Mouse (Mus musculus): ENCODE data around the gene Wfdc5. TPM values are rescaled to one million over a fixed set of nuclear protein-coding genes. Genes with fewer than 3 reads are reported as not detected.

The Wfdc5 gene
- polyA plus RNA-seq, 1 experiment from 2014 or later, result not detected

GRCm38 (mm10) chr2:164146556-164146955 lies 36.0 kb downstream of the Wfdc5 start:
- 95% methylated on average over 12 of the region's 12 CpGs for WGBS
- H3K9ac ChIP-seq (replicated peaks), result no peak overlapping the region
- peaks cover 3% of the 10 kb centered on the region; the same call in 1 of the 2 replicates for H3K36me3 ChIP-seq
- H3K4me1 ChIP-seq, result peaks cover 10% of the 10 kb centered on the region; the same call in 1 of the 2 replicates
- H3K27me3 ChIP-seq (replicated peaks), result no peaks in the 10 kb centered on the region
- H3K27ac ChIP-seq (replicated peaks), result no peak overlapping the region
- no peaks in the 10 kb centered on the region for H3K9me3 ChIP-seq (replicated peaks)
- no peak overlapping the region for H3K4me3 ChIP-seq (replicated peaks)
- no peak for ATAC-seq (ENCODE audit: low FRiP score)
- no peak overlapping the region for H3K4me2 ChIP-seq

GRCm38 (mm10) chr2:164144541-164144940 lies 38.0 kb downstream of the Wfdc5 start:
- H3K4me2 ChIP-seq, result no peak overlapping the region
- H3K9ac ChIP-seq (replicated peaks), result no peak overlapping the region
- H3K27me3 ChIP-seq (replicated peaks), result no peaks in the 10 kb centered on the region
- H3K27ac ChIP-seq (replicated peaks), result no peak overlapping the region
- no peak for ATAC-seq (ENCODE audit: low FRiP score)
- H3K4me3 ChIP-seq (replicated peaks), result no peak overlapping the region
- H3K9me3 ChIP-seq (replicated peaks), result no peaks in the 10 kb centered on the region
- no peaks in the 10 kb centered on the region for H3K36me3 ChIP-seq
- WGBS, result 81% methylated on average over 10 of the region's 10 CpGs
- peaks cover 10% of the 10 kb centered on the region; the same call in 1 of the 2 replicates for H3K4me1 ChIP-seq

- no peak overlapping the region for H3K27ac ChIP-seq (replicated peaks)
- H3K9ac ChIP-seq (replicated peaks), result no peak overlapping the region
- no peaks in the 10 kb centered on the region for H3K9me3 ChIP-seq (replicated peaks)
- WGBS, result 49% methylated on average over 6 of the region's 6 CpGs
- peaks cover 10% of the 10 kb centered on the region; the same call in 1 of the 2 replicates for H3K4me1 ChIP-seq
- no peak for ATAC-seq (ENCODE audit: low FRiP score)
- H3K27me3 ChIP-seq (replicated peaks), result no peaks in the 10 kb centered on the region
- no peak overlapping the region for H3K4me3 ChIP-seq (replicated peaks)
- no peak overlapping the region for H3K4me2 ChIP-seq
- no peaks in the 10 kb centered on the region for H3K36me3 ChIP-seq
These were observed 38.5 kb downstream of the Wfdc5 start for GRCm38 (mm10) chr2:164144025-164144424.

GRCm38 (mm10) chr2:164142021-164142420 lies 40.5 kb downstream of the Wfdc5 start:
- Histone ChIP-seq H3K9me3 (replicated peaks) (no peaks in the 10 kb centered on the region), H3K4me3 (replicated peaks) (no peak overlapping the region), H3K27me3 (replicated peaks) (no peaks in the 10 kb centered on the region), H3K9ac (replicated peaks) (no peak overlapping the region), H3K4me1 (peaks cover 18% of the 10 kb centered on the region; the same call in 1 of the 2 replicates), H3K4me2 (no peak overlapping the region), H3K27ac (replicated peaks) (peak overlapping the region; percentile 46), H3K36me3 (no peaks in the 10 kb centered on the region)
- ATAC-seq (ENCODE audit: low FRiP score), result no peak
- 45% methylated on average over 10 of the region's 10 CpGs for WGBS

- 53% methylated on average over 6 of the region's 6 CpGs for WGBS
- ATAC-seq (ENCODE audit: low FRiP score), result no peak
- Histone ChIP-seq H3K27ac (replicated peaks) (no peak overlapping the region), H3K4me2 (no peak overlapping the region), H3K27me3 (replicated peaks) (no peaks in the 10 kb centered on the region), H3K4me1 (peaks cover 29% of the 10 kb centered on the region; the same call in 1 of the 2 replicates), H3K9me3 (replicated peaks) (no peaks in the 10 kb centered on the region), H3K4me3 (replicated peaks) (no peak overlapping the region), H3K36me3 (peaks cover 2% of the 10 kb centered on the region; the same call in 1 of the 2 replicates), H3K9ac (replicated peaks) (no peak overlapping the region)
These were observed 44.8 kb downstream of the Wfdc5 start for GRCm38 (mm10) chr2:164137754-164138153.

- H3K4me2 ChIP-seq, result no peak overlapping the region
- H3K4me3 ChIP-seq (replicated peaks), result no peak overlapping the region
- no peaks in the 10 kb centered on the region for H3K9me3 ChIP-seq (replicated peaks)
- peaks cover 5% of the 10 kb centered on the region for H3K36me3 ChIP-seq
- H3K4me1 ChIP-seq, result peaks cover 22% of the 10 kb centered on the region; the same call in 1 of the 2 replicates
- H3K9ac ChIP-seq (replicated peaks), result no peak overlapping the region
- no peak overlapping the region for H3K27ac ChIP-seq (replicated peaks)
- no peaks in the 10 kb centered on the region for H3K27me3 ChIP-seq (replicated peaks)
- WGBS, result 30% methylated on average over 2 of the region's 2 CpGs
- no peak for ATAC-seq (ENCODE audit: low FRiP score)
These were observed 46.1 kb downstream of the Wfdc5 start for GRCm38 (mm10) chr2:164136393-164136792.

GRCm38 (mm10) chr2:164135367-164135766 lies 47.2 kb downstream of the Wfdc5 start:
- no peak overlapping the region for H3K4me2 ChIP-seq
- H3K27ac ChIP-seq (replicated peaks), result no peak overlapping the region
- no peak overlapping the region for H3K4me3 ChIP-seq (replicated peaks)
- no peak for ATAC-seq (ENCODE audit: low FRiP score)
- H3K9me3 ChIP-seq (replicated peaks), result no peaks in the 10 kb centered on the region
- no peak overlapping the region for H3K9ac ChIP-seq (replicated peaks)
- peaks cover 22% of the 10 kb centered on the region; the same call in 1 of the 2 replicates for H3K4me1 ChIP-seq
- no peaks in the 10 kb centered on the region for H3K27me3 ChIP-seq (replicated peaks)
- WGBS, result 69% methylated on average over 1 of the region's 1 CpGs
- H3K36me3 ChIP-seq, result peaks cover 10% of the 10 kb centered on the region

GRCm38 (mm10) chr2:164134563-164134962 lies 48.0 kb downstream of the Wfdc5 start:
- Histone ChIP-seq H3K4me1 (peaks cover 22% of the 10 kb centered on the region; the same call in 1 of the 2 replicates), H3K36me3 (peaks cover 10% of the 10 kb centered on the region), H3K9me3 (replicated peaks) (no peaks in the 10 kb centered on the region), H3K27ac (replicated peaks) (no peak overlapping the region), H3K9ac (replicated peaks) (no peak overlapping the region), H3K27me3 (replicated peaks) (no peaks in the 10 kb centered on the region), H3K4me2 (no peak overlapping the region), H3K4me3 (replicated peaks) (no peak overlapping the region)
- no peak for ATAC-seq (ENCODE audit: low FRiP score)
- WGBS, result 66% methylated on average over 6 of the region's 6 CpGs

GRCm38 (mm10) chr2:164131586-164131985 lies 51.0 kb downstream of the Wfdc5 start:
- no peak overlapping the region for H3K27ac ChIP-seq (replicated peaks)
- H3K9me3 ChIP-seq (replicated peaks), result no peaks in the 10 kb centered on the region
- no peak overlapping the region for H3K4me2 ChIP-seq
- H3K4me1 ChIP-seq, result peaks cover 8% of the 10 kb centered on the region; the same call in 1 of the 2 replicates
- no peak overlapping the region for H3K9ac ChIP-seq (replicated peaks)
- H3K4me3 ChIP-seq (replicated peaks), result no peak overlapping the region
- no peak for ATAC-seq (ENCODE audit: low FRiP score)
- H3K36me3 ChIP-seq, result peaks cover 10% of the 10 kb centered on the region
- WGBS, result 88% methylated on average over 1 of the region's 1 CpGs
- H3K27me3 ChIP-seq (replicated peaks), result no peaks in the 10 kb centered on the region

- H3K27me3 ChIP-seq (replicated peaks), result no peaks in the 10 kb centered on the region
- peaks cover 10% of the 10 kb centered on the region for H3K36me3 ChIP-seq
- no peak overlapping the region for H3K4me2 ChIP-seq
- no peak overlapping the region for H3K9ac ChIP-seq (replicated peaks)
- H3K9me3 ChIP-seq (replicated peaks), result no peaks in the 10 kb centered on the region
- H3K27ac ChIP-seq (replicated peaks), result no peak overlapping the region
- ATAC-seq (ENCODE audit: low FRiP score), result no peak
- H3K4me1 ChIP-seq, result no peaks in the 10 kb centered on the region; the same call in 1 of the 2 replicates
- no peak overlapping the region for H3K4me3 ChIP-seq (replicated peaks)
- 83% methylated on average over 12 of the region's 12 CpGs for WGBS
These were observed 53.7 kb downstream of the Wfdc5 start for GRCm38 (mm10) chr2:164128576-164129411.

GRCm38 (mm10) chr2:164127297-164127696 lies 55.2 kb downstream of the Wfdc5 start:
- H3K9ac ChIP-seq (replicated peaks), result no peak overlapping the region
- 95% methylated on average over 2 of the region's 2 CpGs for WGBS
- H3K4me2 ChIP-seq, result no peak overlapping the region
- no peaks in the 10 kb centered on the region for H3K9me3 ChIP-seq (replicated peaks)
- no peaks in the 10 kb centered on the region; the same call in 1 of the 2 replicates for H3K4me1 ChIP-seq
- no peak for ATAC-seq (ENCODE audit: low FRiP score)
- H3K36me3 ChIP-seq, result peaks cover 8% of the 10 kb centered on the region
- no peaks in the 10 kb centered on the region for H3K27me3 ChIP-seq (replicated peaks)
- H3K27ac ChIP-seq (replicated peaks), result no peak overlapping the region
- H3K4me3 ChIP-seq (replicated peaks), result no peak overlapping the region

GRCm38 (mm10) chr2:164126533-164126955 lies 56.0 kb downstream of the Wfdc5 start:
- Histone ChIP-seq H3K27me3 (replicated peaks) (no peaks in the 10 kb centered on the region), H3K36me3 (peaks cover 11% of the 10 kb centered on the region; the same call in 1 of the 2 replicates), H3K27ac (replicated peaks) (no peak overlapping the region), H3K9ac (replicated peaks) (no peak overlapping the region), H3K4me2 (no peak overlapping the region), H3K4me1 (no peaks in the 10 kb centered on the region; the same call in 1 of the 2 replicates), H3K9me3 (replicated peaks) (no peaks in the 10 kb centered on the region), H3K4me3 (replicated peaks) (no peak overlapping the region)
- no peak for ATAC-seq (ENCODE audit: low FRiP score)
- WGBS, result 82% methylated on average over 13 of the region's 13 CpGs

Data from neural tube, embryonic 15.5 days (tissue).